Mouse (Mus musculus) mature B cell (primary cell): ENCODE data around the gene St14.
"Not testable (repeated sequence)": the region's sequence is repeated elsewhere in the genome, so short reads cannot be mapped to it uniquely, and the experiment has no call there.

Source experiments
- in situ Hi-C: fragments of 300-500 bp; cut with MboI; formaldehyde crosslinking; loops from 2 replicates; pipeline ENCODE4 v1.14.3; 2019

Gene St14

GRCm38 (mm10) chr9:31131205-31131968, at the start of gene St14:
St14 (minus strand) TSS chr9:31131853.
- in situ Hi-C loops = no loop called here

- in situ Hi-C loops = no loop called here
Measured at GRCm38 (mm10) chr9:31177692-31178091, 46.0 kb upstream of the St14 start.

- in situ Hi-C loops = no loop called here
Measured at GRCm38 (mm10) chr9:31176379-31177130, 44.9 kb upstream of the St14 start.

- in situ Hi-C loops = no loop called here
Measured at GRCm38 (mm10) chr9:31175978-31176377, 44.3 kb upstream of the St14 start.

- in situ Hi-C loops = no loop called here
Measured at GRCm38 (mm10) chr9:31175346-31175745, 43.7 kb upstream of the St14 start.

- in situ Hi-C loops = no loop called here
Measured at GRCm38 (mm10) chr9:31168356-31169093, 36.9 kb upstream of the St14 start.

- in situ Hi-C loops = no loop called here
Measured at GRCm38 (mm10) chr9:31167305-31167704, 35.7 kb upstream of the St14 start.

GRCm38 (mm10) chr9:31165505-31165904, 33.9 kb upstream of the St14 start:
- in situ Hi-C loops = not testable (repeated sequence)

- in situ Hi-C loops = no loop called here
Measured at GRCm38 (mm10) chr9:31163327-31163726, 31.7 kb upstream of the St14 start.

GRCm38 (mm10) chr9:31162911-31163310, 31.3 kb upstream of the St14 start:
- in situ Hi-C loops = no loop called here

GRCm38 (mm10) chr9:31159910-31160309, 28.3 kb upstream of the St14 start:
- in situ Hi-C loops = no loop called here

GRCm38 (mm10) chr9:31156594-31156993, 24.9 kb upstream of the St14 start:
- in situ Hi-C loops = no loop called here

- in situ Hi-C loops = no loop called here
Measured at GRCm38 (mm10) chr9:31151050-31151449, 19.4 kb upstream of the St14 start.

GRCm38 (mm10) chr9:31148135-31148534, 16.5 kb upstream of the St14 start:
- in situ Hi-C loops = no loop called here

- in situ Hi-C loops = no loop called here
Measured at GRCm38 (mm10) chr9:31145272-31145925, 13.7 kb upstream of the St14 start.

- in situ Hi-C loops = no loop called here
Measured at GRCm38 (mm10) chr9:31142924-31143323, 11.3 kb upstream of the St14 start.

- in situ Hi-C loops = no loop called here
Measured at GRCm38 (mm10) chr9:31133131-31133530, 1.5 kb upstream of the St14 start.

GRCm38 (mm10) chr9:31130357-31131204, 1.1 kb downstream of the St14 start:
- in situ Hi-C loops = no loop called here

- in situ Hi-C loops = no loop called here
Measured at GRCm38 (mm10) chr9:31129956-31130355, 1.7 kb downstream of the St14 start.

- in situ Hi-C loops = no loop called here
Measured at GRCm38 (mm10) chr9:31127876-31128465, 3.7 kb downstream of the St14 start.

GRCm38 (mm10) chr9:31126079-31126478, 5.6 kb downstream of the St14 start:
- in situ Hi-C loops = no loop called here
